Mouse (Mus musculus): ENCODE data around the gene Ttc37.

Gene Ttc37

GRCm38 (mm10) chr13:76062569-76062968 lies 36.0 kb upstream of the Ttc37 start:
- no peak for TF ChIP-seq POU5F1 (IDR thresholded peaks at IDR 0.05; ENCODE audit: borderline replicate concordance, low read length)
- no peak for TF ChIP-seq NANOG (IDR thresholded peaks at IDR 0.05; ENCODE audit: borderline replicate concordance, low read length)
- TF ChIP-seq CTCF (conservative IDR thresholded peaks at IDR 0.05; ENCODE audit: low read length) = no peak
- H3K36me3 ChIP-seq (ENCODE audit: insufficient read depth, low read length) = no peaks in the 10 kb centered on the region
- peaks cover 13% of the 10 kb centered on the region for H3K27me3 ChIP-seq (ENCODE audit: insufficient read depth, low read length)
- H3K4me3 ChIP-seq (replicated peaks; ENCODE audit: low read length) = no peak overlapping the region
- H3K4me1 ChIP-seq (replicated peaks; ENCODE audit: low read depth, low read length) = peaks cover 11% of the 10 kb centered on the region; the same call in 1 of the 2 replicates
- H3K9me3 ChIP-seq (ENCODE audit: low read length) = no peaks in the 10 kb centered on the region

GRCm38 (mm10) chr13:76063548-76063947 lies 35.0 kb upstream of the Ttc37 start:
- no peak overlapping the region for H3K4me3 ChIP-seq (replicated peaks; ENCODE audit: low read length)
- TF ChIP-seq NANOG (IDR thresholded peaks at IDR 0.05; ENCODE audit: borderline replicate concordance, low read length) (no peak), POU5F1 (IDR thresholded peaks at IDR 0.05; ENCODE audit: borderline replicate concordance, low read length) (no peak), CTCF (conservative IDR thresholded peaks at IDR 0.05; ENCODE audit: low read length) (no peak)
- H3K36me3 ChIP-seq (ENCODE audit: insufficient read depth, low read length) = no peaks in the 10 kb centered on the region
- H3K27me3 ChIP-seq (ENCODE audit: insufficient read depth, low read length) = 0 out of 2 replicates have a peak, but pooled peaks cover 4% of the 10 kb centered on the region
- no peaks in the 10 kb centered on the region for H3K9me3 ChIP-seq (ENCODE audit: low read length)
- H3K4me1 ChIP-seq (replicated peaks; ENCODE audit: low read depth, low read length) = peaks cover 11% of the 10 kb centered on the region; the same call in 1 of the 2 replicates

- H3K27me3 ChIP-seq (ENCODE audit: insufficient read depth, low read length) = no peaks in the 10 kb centered on the region
- TF ChIP-seq CTCF (conservative IDR thresholded peaks at IDR 0.05; ENCODE audit: low read length) (no peak), POU5F1 (IDR thresholded peaks at IDR 0.05; ENCODE audit: borderline replicate concordance, low read length) (no peak), NANOG (IDR thresholded peaks at IDR 0.05; ENCODE audit: borderline replicate concordance, low read length) (no peak)
- no peaks in the 10 kb centered on the region for H3K9me3 ChIP-seq (ENCODE audit: low read length)
- no peaks in the 10 kb centered on the region for H3K36me3 ChIP-seq (ENCODE audit: insufficient read depth, low read length)
- H3K4me3 ChIP-seq (replicated peaks; ENCODE audit: low read length) = peak overlapping the region; percentile 53
- H3K4me1 ChIP-seq (replicated peaks; ENCODE audit: low read depth, low read length) = peaks cover 11% of the 10 kb centered on the region; the same call in 1 of the 2 replicates
Measured at GRCm38 (mm10) chr13:76064363-76064945, 34.1 kb upstream of the Ttc37 start.

GRCm38 (mm10) chr13:76074323-76074722 lies 24.2 kb upstream of the Ttc37 start:
- Histone ChIP-seq H3K9me3 (ENCODE audit: low read length) (no peaks in the 10 kb centered on the region), H3K27me3 (ENCODE audit: insufficient read depth, low read length) (no peaks in the 10 kb centered on the region)

GRCm38 (mm10) chr13:76098116-76098492 lies 430 bp upstream of the Ttc37 start:
- Histone ChIP-seq H3K9me3 (ENCODE audit: low read length) (no peaks in the 10 kb centered on the region), H3K27me3 (ENCODE audit: insufficient read depth, low read length) (no peaks in the 10 kb centered on the region), H3K4me3 (replicated peaks; ENCODE audit: low read length) (peak overlapping the region; percentile 85), H3K36me3 (ENCODE audit: insufficient read depth, low read length) (peaks cover 18% of the 10 kb centered on the region), H3K4me1 (replicated peaks; ENCODE audit: low read depth, low read length) (peaks cover 3% of the 10 kb centered on the region; the same call in 1 of the 2 replicates)
- TF ChIP-seq POU5F1 (IDR thresholded peaks at IDR 0.05; ENCODE audit: borderline replicate concordance, low read length) = no peak
- no peak for TF ChIP-seq NANOG (IDR thresholded peaks at IDR 0.05; ENCODE audit: borderline replicate concordance, low read length)
- TF ChIP-seq CTCF (conservative IDR thresholded peaks at IDR 0.05; ENCODE audit: low read length) = no peak

More at GRCm38 (mm10) chr13:76074323-76074722, 24.2 kb upstream of the Ttc37 start:
- Histone ChIP-seq H3K4me1 (replicated peaks; ENCODE audit: low read depth, low read length) (no peaks in the 10 kb centered on the region), H3K4me3 (replicated peaks; ENCODE audit: low read length) (no peak overlapping the region), H3K36me3 (ENCODE audit: insufficient read depth, low read length) (no peaks in the 10 kb centered on the region)
- TF ChIP-seq POU5F1 (IDR thresholded peaks at IDR 0.05; ENCODE audit: borderline replicate concordance, low read length) (no peak), CTCF (conservative IDR thresholded peaks at IDR 0.05; ENCODE audit: low read length) (no peak), NANOG (IDR thresholded peaks at IDR 0.05; ENCODE audit: borderline replicate concordance, low read length) (no peak)

- Histone ChIP-seq H3K4me3 (replicated peaks; ENCODE audit: low read length) (no peak overlapping the region), H3K27me3 (ENCODE audit: insufficient read depth, low read length) (no peaks in the 10 kb centered on the region), H3K36me3 (ENCODE audit: insufficient read depth, low read length) (peaks cover 24% of the 10 kb centered on the region), H3K4me1 (replicated peaks; ENCODE audit: low read depth, low read length) (peaks cover 3% of the 10 kb centered on the region; the same call in 1 of the 2 replicates), H3K9me3 (ENCODE audit: low read length) (no peaks in the 10 kb centered on the region)
- no peak for TF ChIP-seq CTCF (conservative IDR thresholded peaks at IDR 0.05; ENCODE audit: low read length)
- no peak for TF ChIP-seq NANOG (IDR thresholded peaks at IDR 0.05; ENCODE audit: borderline replicate concordance, low read length)
- TF ChIP-seq POU5F1 (IDR thresholded peaks at IDR 0.05; ENCODE audit: borderline replicate concordance, low read length) = no peak
Measured at GRCm38 (mm10) chr13:76101989-76102388, 3.5 kb downstream of the Ttc37 start.

- no peak for TF ChIP-seq POU5F1 (IDR thresholded peaks at IDR 0.05; ENCODE audit: borderline replicate concordance, low read length)
- no peak for TF ChIP-seq CTCF (conservative IDR thresholded peaks at IDR 0.05; ENCODE audit: low read length)
- TF ChIP-seq NANOG (IDR thresholded peaks at IDR 0.05; ENCODE audit: borderline replicate concordance, low read length) = no peak
- H3K4me1 ChIP-seq (replicated peaks; ENCODE audit: low read depth, low read length) = peaks cover 7% of the 10 kb centered on the region; the same call in 1 of the 2 replicates
- H3K4me3 ChIP-seq (replicated peaks; ENCODE audit: low read length) = no peak overlapping the region
- H3K27me3 ChIP-seq (ENCODE audit: insufficient read depth, low read length) = no peaks in the 10 kb centered on the region
- H3K9me3 ChIP-seq (ENCODE audit: low read length) = no peaks in the 10 kb centered on the region
- H3K36me3 ChIP-seq (ENCODE audit: insufficient read depth, low read length) = peaks cover 58% of the 10 kb centered on the region
Measured at GRCm38 (mm10) chr13:76109069-76109824, 10.7 kb downstream of the Ttc37 start.

GRCm38 (mm10) chr13:76128799-76129198 lies 30.3 kb downstream of the Ttc37 start:
- Histone ChIP-seq H3K27me3 (ENCODE audit: insufficient read depth, low read length) (no peaks in the 10 kb centered on the region), H3K4me3 (replicated peaks; ENCODE audit: low read length) (no peak overlapping the region), H3K4me1 (replicated peaks; ENCODE audit: low read depth, low read length) (no peaks in the 10 kb centered on the region), H3K36me3 (ENCODE audit: insufficient read depth, low read length) (peaks cover 77% of the 10 kb centered on the region), H3K9me3 (ENCODE audit: low read length) (no peaks in the 10 kb centered on the region)
- TF ChIP-seq POU5F1 (IDR thresholded peaks at IDR 0.05; ENCODE audit: borderline replicate concordance, low read length) = no peak
- TF ChIP-seq CTCF (conservative IDR thresholded peaks at IDR 0.05; ENCODE audit: low read length) = no peak
- TF ChIP-seq NANOG (IDR thresholded peaks at IDR 0.05; ENCODE audit: borderline replicate concordance, low read length) = no peak

All from E14TG2a.4 (cell line).